Mouse (Mus musculus) stomach, postnatal 0 days (tissue): ENCODE results near the gene Ppt2. TPM values are rescaled to one million over a fixed set of nuclear protein-coding genes. Genes with fewer than 3 reads are reported as not detected.
A peak's percentile ranks its signal among the peaks of the same experiment; 100 is the strongest.

Source experiments
- ATAC-seq: fragments of 200-750 bp; cut with Nextera tagmentation; 2 replicates; pipeline ENCODE4 v1.8.0; 2017; ENCODE audit not compliant: low FRiP score, low TSS enrichment
- DNase-seq: peaks from one replicate; pipeline ENCODE4 v3.0.0-alpha.2; 2016; ENCODE audit warnings: low spot score
- H3K27ac ChIP-seq: fragments of 300-500 bp; sonication (generic); replicated peaks from 2 replicates; pipeline ENCODE4 v1.5.1; 2014; ENCODE audit warnings: mild to moderate bottlenecking, control low read depth
- H3K27me3 ChIP-seq: fragments of 300-500 bp; sonication (generic); 2 replicates; pipeline ENCODE4 v1.6.1; 2014; ENCODE audit warnings: low read length; ENCODE audit not compliant: control insufficient read depth, insufficient read depth
- H3K36me3 ChIP-seq: fragments of 300-500 bp; sonication (generic); 2 replicates; pipeline ENCODE4 v1.6.1; 2014; ENCODE audit warnings: low read length, mixed read lengths; ENCODE audit not compliant: control insufficient read depth, insufficient read depth
- H3K4me1 ChIP-seq: fragments of 300-500 bp; sonication (generic); replicated peaks from 2 replicates; pipeline ENCODE4 v1.6.1; 2014; ENCODE audit warnings: antibody characterized with exemption; ENCODE audit not compliant: control insufficient read depth, insufficient read depth
- H3K4me2 ChIP-seq: fragments of 300-500 bp; sonication (generic); replicated peaks from 2 replicates; pipeline ENCODE4 v1.6.1; 2014; ENCODE audit warnings: low read depth, mild to moderate bottlenecking, control low read depth, moderate library complexity
- H3K4me3 ChIP-seq: fragments of 300-500 bp; sonication (generic); 2 replicates; pipeline ENCODE4 v1.5.1; 2014; ENCODE audit warnings: low read depth, low read length, control low read depth
- H3K9ac ChIP-seq: fragments of 300-500 bp; sonication (generic); 2 replicates; pipeline ENCODE4 v1.6.1; 2014; ENCODE audit warnings: mild to moderate bottlenecking, low read length, control low read depth, mixed read lengths
- H3K9me3 ChIP-seq: fragments of 300-500 bp; sonication (generic); 2 replicates; pipeline ENCODE4 v1.6.1; 2016; ENCODE audit warnings: low read length; ENCODE audit not compliant: control insufficient read depth
- CTCF ChIP-seq: IDR thresholded peaks from 2 replicates; pipeline ENCODE4 v1.5.1; 2016; ENCODE audit warnings: antibody characterized with exemption, low read depth, mild to moderate bottlenecking, moderate library complexity
- EP300 ChIP-seq: optimal IDR thresholded peaks from 2 replicates; pipeline ENCODE3; 2016; ENCODE audit warnings: antibody characterized with exemption
- WGBS: fragments of 180-500 bp; shearing (Covaris S2); extraction: QIAGEN DNeasy Blood & Tissue Kit; methylation state at CpG from one replicate; pipeline ENCODE4 v1.1.7; 2014; 5-methylcytosine and 5-hydroxymethylcytosine counted together
- polyA plus RNA-seq: library from polyadenylated mRNA; unstranded; fragments of >200 nt; fragmentation: Nextera tagmentation; extraction: Ambion mirVana; gene quantifications from 2 replicates; pipeline ENCODE4 v1.2.1, GENCODE M21; 2015

Ppt2 gene
- polyA plus RNA-seq, 1 experiment from 2014 or later: 16.5 TPM

DNA sequence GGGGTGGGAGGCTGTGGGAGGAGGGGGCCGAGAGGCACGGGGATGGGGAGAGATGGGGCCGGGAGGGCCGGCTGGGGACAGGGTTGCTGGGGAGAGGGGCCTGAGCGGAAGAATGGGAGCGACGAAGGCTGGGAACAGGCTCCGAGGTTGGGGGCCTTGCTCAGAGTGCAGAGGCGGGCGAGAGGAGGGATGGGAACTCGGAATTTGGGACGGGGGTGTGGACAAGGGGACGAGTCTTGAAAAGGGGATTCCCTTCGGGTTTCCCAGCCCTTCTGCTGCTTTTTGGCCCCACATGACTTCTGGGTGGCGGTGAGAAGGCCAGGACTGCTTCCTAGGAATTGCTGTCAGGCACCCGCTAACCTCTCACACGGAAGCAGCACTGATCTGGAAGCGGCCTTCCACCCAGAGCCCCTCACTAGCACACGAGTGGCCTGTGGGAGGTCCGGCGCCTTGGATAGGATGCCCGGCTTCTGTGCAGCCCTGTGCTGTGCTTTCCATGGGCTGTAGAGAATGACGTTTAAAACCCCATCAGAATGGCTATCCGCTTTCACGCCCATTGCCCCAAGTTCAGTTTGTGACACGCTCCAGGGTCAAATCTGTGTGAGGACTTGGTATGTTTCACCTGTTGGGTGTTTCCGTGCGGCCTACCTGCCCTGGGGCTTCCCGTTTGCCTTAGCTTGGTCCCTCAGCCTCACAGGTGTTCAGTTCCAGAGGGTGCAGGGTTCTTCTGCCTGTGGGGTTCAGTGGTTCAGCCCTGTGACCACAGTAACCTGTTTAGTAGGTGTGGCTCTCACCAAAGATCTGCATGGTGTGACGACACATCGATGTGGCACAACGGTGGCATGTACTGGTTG, 21.9 kb downstream of the Ppt2 start:
- Histone ChIP-seq H3K27me3 (no peaks in the 10 kb centered on the region), H3K4me3 (peak overlapping the region; percentile 89), H3K36me3 (peaks cover 12% of the 10 kb centered on the region), H3K9ac (peak overlapping the region; percentile 90), H3K4me1 (0 out of 2 replicates have a peak, but pooled peaks cover 5% of the 10 kb centered on the region), H3K27ac (peak overlapping the region; percentile 93), H3K4me2 (peak overlapping the region; percentile 88), H3K9me3 (no peaks in the 10 kb centered on the region)
- TF ChIP-seq CTCF: no peak
- TF ChIP-seq EP300: no peak
- peak; percentile 43 for DNase-seq
- no peak for ATAC-seq
- 8% methylated on average over 32 of the region's 32 CpGs for WGBS

DNA sequence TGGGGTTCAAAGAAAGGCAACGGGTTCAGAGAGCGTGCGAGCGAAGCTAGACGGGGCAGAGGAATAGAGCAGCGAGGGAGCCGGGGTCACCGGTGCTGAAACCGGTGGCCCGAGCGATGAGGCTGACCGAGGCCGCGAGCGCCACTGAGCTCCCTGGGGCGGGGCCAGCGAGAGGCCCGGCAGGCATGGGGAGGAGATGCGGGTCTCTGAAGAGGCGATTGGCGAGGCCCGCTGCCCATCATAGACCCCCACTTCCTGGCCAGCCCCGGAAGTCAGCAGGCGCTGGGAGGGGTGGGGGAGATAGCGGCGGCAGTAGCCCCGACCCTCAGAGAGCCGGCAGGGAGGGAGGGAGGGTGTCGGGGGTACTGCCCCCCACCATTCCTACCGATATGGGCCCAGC, 22.7 kb downstream of the Ppt2 start:
- ATAC-seq (peak; percentile 43), DNase-seq (peak; percentile 96)
- WGBS: 0% methylated on average over 26 of the region's 30 CpGs
- H3K9me3 ChIP-seq: no peaks in the 10 kb centered on the region
- peak overlapping the region; percentile 93 for H3K27ac ChIP-seq
- peak overlapping the region; percentile 89 for H3K4me3 ChIP-seq
- peaks cover 6% of the 10 kb centered on the region; the same call in 1 of the 2 replicates for H3K36me3 ChIP-seq
- 0 out of 2 replicates have a peak, but pooled peaks cover 5% of the 10 kb centered on the region for H3K4me1 ChIP-seq
- no peaks in the 10 kb centered on the region for H3K27me3 ChIP-seq
- peak overlapping the region; percentile 90 for H3K9ac ChIP-seq
- H3K4me2 ChIP-seq: peak overlapping the region; percentile 88
- TF ChIP-seq CTCF (no peak), EP300 (peak; percentile 4)

- peak overlapping the region; percentile 89 for H3K4me3 ChIP-seq
- H3K9me3 ChIP-seq: no peaks in the 10 kb centered on the region
- 0 out of 2 replicates have a peak, but pooled peaks cover 5% of the 10 kb centered on the region for H3K4me1 ChIP-seq
- peak overlapping the region; percentile 61 for H3K9ac ChIP-seq
- TF ChIP-seq EP300: no peak
- TF ChIP-seq CTCF: no peak
- WGBS: 14% methylated on average over 24 of the region's 24 CpGs
- no peak for DNase-seq
- no peak for ATAC-seq
- peak overlapping the region; percentile 88 for H3K4me2 ChIP-seq
- peaks cover 8% of the 10 kb centered on the region for H3K36me3 ChIP-seq
- peak overlapping the region; percentile 93 for H3K27ac ChIP-seq
- no peaks in the 10 kb centered on the region for H3K27me3 ChIP-seq
These were observed 23.6 kb downstream of the Ppt2 start for GRCm38 (mm10) chr17:34604511-34605237.

DNA sequence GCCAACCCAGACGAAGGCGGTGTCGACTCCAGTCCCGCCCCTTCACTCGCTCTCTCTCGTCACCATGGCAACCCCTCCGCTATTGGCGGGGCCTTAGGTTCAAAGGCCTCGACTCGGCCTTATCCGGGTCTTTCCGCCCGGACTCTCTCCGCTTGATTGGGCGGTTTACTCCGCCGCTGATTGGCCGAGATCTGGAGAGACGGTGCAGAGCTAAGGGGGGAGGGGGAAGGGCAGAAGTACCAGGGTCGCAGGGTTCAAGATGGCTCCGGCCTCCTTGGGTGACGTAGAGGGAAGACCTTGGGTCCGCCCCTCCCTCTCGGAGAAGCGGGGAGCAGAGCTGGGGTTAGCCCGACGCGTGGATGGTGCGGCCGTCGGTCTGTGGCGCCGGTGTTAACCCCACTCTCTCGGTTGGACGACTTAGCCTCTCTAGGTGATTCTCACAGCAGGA, 24.2 kb downstream of the Ppt2 start, which contains the start of gene Agpat1:
Gene Agpat1, plus strand, starts transcription at position 202 of the 448 bp plus-strand sequence.
- no peaks in the 10 kb centered on the region for H3K9me3 ChIP-seq
- peak within 1 kb of the TSS; percentile 66 for H3K9ac ChIP-seq
- peak within 1 kb of the TSS; percentile 89 for H3K4me3 ChIP-seq
- peak within 1 kb of the TSS; percentile 88 for H3K4me2 ChIP-seq
- H3K36me3 ChIP-seq: peaks cover 8% of the 10 kb centered on the region
- DNase-seq (no peak), ATAC-seq (peak; percentile 87)
- no peaks in the 10 kb centered on the region for H3K27me3 ChIP-seq
- H3K27ac ChIP-seq: peak within 1 kb of the TSS; percentile 93
- no peak for TF ChIP-seq CTCF
- no peak for TF ChIP-seq EP300
- under 1% methylated on average over 35 of the region's 35 CpGs for WGBS
- H3K4me1 ChIP-seq: 0 out of 2 replicates have a peak, but pooled peaks cover 5% of the 10 kb centered on the region

- peak within 1 kb of the TSS; percentile 66 for H3K9ac ChIP-seq
- peak; percentile 93 for ATAC-seq
- H3K4me2 ChIP-seq: peak within 1 kb of the TSS; percentile 88
- H3K27me3 ChIP-seq: no peaks in the 10 kb centered on the region
- peak; percentile 97 for TF ChIP-seq EP300
- no peak for TF ChIP-seq CTCF
- H3K27ac ChIP-seq: peak within 1 kb of the TSS; percentile 93
- H3K36me3 ChIP-seq: peaks cover 8% of the 10 kb centered on the region
- peak within 1 kb of the TSS; percentile 62 for H3K4me3 ChIP-seq
- DNase-seq: peak; percentile 99
- H3K9me3 ChIP-seq: no peaks in the 10 kb centered on the region
- H3K4me1 ChIP-seq: 0 out of 2 replicates have a peak, but pooled peaks cover 3% of the 10 kb centered on the region
- under 1% methylated on average over 30 of the region's 30 CpGs for WGBS
These were observed 24.8 kb downstream of the Ppt2 start, which contains the start of gene Rnf5 for GRCm38 (mm10) chr17:34603375-34604060. Gene Rnf5, minus strand, starts transcription at chr17:34603690.
